Mouse (Mus musculus): ENCODE measurements around the gene Bivm.

The Bivm gene

GRCm38 (mm10) chr1:44172656-44173055 is 53.9 kb downstream of the Bivm start:
- DNase-seq (ENCODE audit: extremely low read depth, low read depth), result no peak

- DNase-seq (ENCODE audit: extremely low read depth, low read depth), result no peak
These were observed 55.1 kb downstream of the Bivm start for GRCm38 (mm10) chr1:44173903-44174302.

- no peak for DNase-seq (ENCODE audit: extremely low read depth, low read depth)
These were observed 59.3 kb downstream of the Bivm start for GRCm38 (mm10) chr1:44178086-44178485.

GRCm38 (mm10) chr1:44186396-44186795 is 67.6 kb downstream of the Bivm start:
- no peak for DNase-seq (ENCODE audit: extremely low read depth, low read depth)

Measured in MEL-GATA-1-ER (cell line).